Mouse (Mus musculus) midbrain, embryonic 14.5 days (tissue): Measurements from ENCODE around the gene Ndufb3. TPM values are rescaled to one million over a fixed set of nuclear protein-coding genes. Genes with fewer than 3 reads are reported as not detected.
"Not testable (repeated sequence)": the region's sequence is repeated elsewhere in the genome, so short reads cannot be mapped to it uniquely, and the experiment has no call there.

Experiments used
- ATAC-seq: fragments of 200-750 bp; cut with Nextera tagmentation; 2 replicates; pipeline ENCODE4 v1.8.0; 2017; ENCODE audit warnings: moderate number of reproducible peaks, moderate library complexity; ENCODE audit not compliant: low FRiP score, low TSS enrichment
- DNase-seq: peaks from one replicate; pipeline ENCODE4 v3.0.0-alpha.2; 2015
- H3K27ac ChIP-seq: fragments of 300-500 bp; sonication (generic); replicated peaks from 2 replicates; pipeline ENCODE4 v1.5.1; 2014; ENCODE audit warnings: mild to moderate bottlenecking, low read depth, low read length, moderate library complexity
- H3K27me3 ChIP-seq: fragments of 300-500 bp; sonication (generic); 2 replicates; pipeline ENCODE4 v1.6.1; 2014; ENCODE audit warnings: low read length, control low read depth, mixed read lengths; ENCODE audit not compliant: control insufficient read depth, insufficient read depth
- H3K36me3 ChIP-seq: fragments of 300-500 bp; sonication (generic); 2 replicates; pipeline ENCODE4 v1.6.1; 2014; ENCODE audit warnings: low read length, control low read depth; ENCODE audit not compliant: control insufficient read depth, insufficient read depth
- H3K4me1 ChIP-seq: fragments of 300-500 bp; sonication (generic); 2 replicates; pipeline ENCODE4 v1.6.1; 2014; ENCODE audit warnings: mild to moderate bottlenecking, antibody characterized with exemption, low read length, control low read depth; ENCODE audit not compliant: control insufficient read depth, insufficient read depth
- H3K4me2 ChIP-seq: fragments of 300-500 bp; sonication (generic); 2 replicates; pipeline ENCODE4 v1.6.1; 2014; ENCODE audit warnings: mild to moderate bottlenecking, low read length, moderate library complexity
- H3K4me3 ChIP-seq: fragments of 300-500 bp; sonication (generic); replicated peaks from 2 replicates; pipeline ENCODE4 v1.5.1; 2014; ENCODE audit warnings: low read depth, low read length
- H3K9ac ChIP-seq: fragments of 300-500 bp; sonication (generic); replicated peaks from 2 replicates; pipeline ENCODE4 v1.6.1; 2014; ENCODE audit warnings: mild to moderate bottlenecking, low read length, moderate library complexity
- H3K9me3 ChIP-seq: fragments of 300-500 bp; sonication (generic); 2 replicates; pipeline ENCODE4 v1.6.1; 2016; ENCODE audit warnings: low read length, control low read depth, mixed read lengths; ENCODE audit not compliant: control insufficient read depth
- WGBS: fragments of 180-500 bp; shearing (Covaris S2); extraction: QIAGEN DNeasy Blood & Tissue Kit; methylation state at CpG from one replicate; pipeline ENCODE4 v1.1.7; 2014; 5-methylcytosine and 5-hydroxymethylcytosine counted together
- polyA plus RNA-seq: library from polyadenylated mRNA; unstranded; fragments of >200 nt; fragmentation: Nextera tagmentation; extraction: Ambion mirVana; gene quantifications from 2 replicates; pipeline ENCODE4 v1.2.1, GENCODE M21; 2014

Ndufb3 gene
- polyA plus RNA-seq, 1 experiment from 2014 or later: 174 TPM

GRCm38 (mm10) chr1:58621996-58622748 is 36.0 kb downstream of the Ndufb3 start:
- no peaks in the 10 kb centered on the region for H3K9me3 ChIP-seq
- no peak overlapping the region for H3K9ac ChIP-seq
- no peak for DNase-seq
- H3K4me1 ChIP-seq: no peaks in the 10 kb centered on the region
- no peak overlapping the region for H3K4me2 ChIP-seq
- no peak overlapping the region for H3K4me3 ChIP-seq
- ATAC-seq: no peak
- no peak overlapping the region for H3K27ac ChIP-seq
- H3K27me3 ChIP-seq: no peaks in the 10 kb centered on the region
- WGBS: 82% methylated on average over 7 of the region's 7 CpGs
- H3K36me3 ChIP-seq: no peaks in the 10 kb centered on the region

DNA sequence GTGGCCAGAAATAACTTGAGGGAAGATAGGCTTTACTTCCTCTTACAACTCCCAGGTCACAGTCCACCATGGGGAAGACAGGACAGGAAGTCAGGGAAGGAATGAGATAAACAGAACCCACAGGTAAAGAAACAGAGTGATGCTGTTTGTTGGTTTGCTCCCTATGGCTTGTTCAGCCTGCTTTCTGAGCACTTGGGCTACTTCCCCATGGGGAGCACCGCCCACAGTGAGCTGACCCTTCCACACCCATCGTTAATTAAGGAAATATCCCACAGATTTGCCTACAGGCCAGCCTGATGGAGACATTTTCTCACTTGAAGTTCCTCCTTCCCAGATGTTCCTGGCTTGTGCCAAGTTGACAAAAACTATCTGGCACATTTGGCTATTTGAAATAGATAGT is 42.7 kb downstream of the Ndufb3 start:
- not testable (repeated sequence) for H3K4me1 ChIP-seq, H3K9me3 ChIP-seq, H3K4me2 ChIP-seq, H3K36me3 ChIP-seq, ATAC-seq, H3K9ac ChIP-seq, DNase-seq, H3K27me3 ChIP-seq, H3K27ac ChIP-seq, H3K4me3 ChIP-seq
- WGBS: 93% methylated on average over 1 of the region's 2 CpGs

Other genes with a start within 250 kb of the Ndufb3 start
- 340 and 468 TPM in 2 replicates for gene Bzw1, start 193.5 kb upstream of the Ndufb3 start, polyA plus RNA-seq
- gene Clk1, start 162.3 kb upstream of the Ndufb3 start, polyA plus RNA-seq: 158 and 160 TPM in 2 replicates
- gene Nif3l1, start 141.2 kb upstream of the Ndufb3 start, polyA plus RNA-seq: 57.5 and 65.3 TPM in 2 replicates
- gene Ppil3, start 140.9 kb upstream of the Ndufb3 start, polyA plus RNA-seq: 54.3 and 55.0 TPM in 2 replicates
- gene Orc2, start 81.3 kb upstream of the Ndufb3 start, polyA plus RNA-seq: 17.5 and 26.6 TPM in 2 replicates
- gene Fam126b, start 61 bp upstream of the Ndufb3 start, polyA plus RNA-seq: 17.9 and 18.7 TPM in 2 replicates
- not detected in 2 replicates for gene Als2cr12, start 109.6 kb downstream of the Ndufb3 start, polyA plus RNA-seq
- gene Cflar, start 125.1 kb downstream of the Ndufb3 start, polyA plus RNA-seq: 11.5 and 16.4 TPM in 2 replicates
- 2.5 and 4.6 TPM in 2 replicates for gene Casp8, start 209.0 kb downstream of the Ndufb3 start, polyA plus RNA-seq